Mouse (Mus musculus): Measurements from ENCODE around the gene Clpx. TPM values are rescaled to one million over a fixed set of nuclear protein-coding genes. Genes with fewer than 3 reads are reported as not detected.

Gene Clpx
- 45.8 and 48.5 TPM in 2 replicates for polyA plus RNA-seq (2015; fragmentation: Nextera tagmentation; extraction: Ambion mirVana)

DNA sequence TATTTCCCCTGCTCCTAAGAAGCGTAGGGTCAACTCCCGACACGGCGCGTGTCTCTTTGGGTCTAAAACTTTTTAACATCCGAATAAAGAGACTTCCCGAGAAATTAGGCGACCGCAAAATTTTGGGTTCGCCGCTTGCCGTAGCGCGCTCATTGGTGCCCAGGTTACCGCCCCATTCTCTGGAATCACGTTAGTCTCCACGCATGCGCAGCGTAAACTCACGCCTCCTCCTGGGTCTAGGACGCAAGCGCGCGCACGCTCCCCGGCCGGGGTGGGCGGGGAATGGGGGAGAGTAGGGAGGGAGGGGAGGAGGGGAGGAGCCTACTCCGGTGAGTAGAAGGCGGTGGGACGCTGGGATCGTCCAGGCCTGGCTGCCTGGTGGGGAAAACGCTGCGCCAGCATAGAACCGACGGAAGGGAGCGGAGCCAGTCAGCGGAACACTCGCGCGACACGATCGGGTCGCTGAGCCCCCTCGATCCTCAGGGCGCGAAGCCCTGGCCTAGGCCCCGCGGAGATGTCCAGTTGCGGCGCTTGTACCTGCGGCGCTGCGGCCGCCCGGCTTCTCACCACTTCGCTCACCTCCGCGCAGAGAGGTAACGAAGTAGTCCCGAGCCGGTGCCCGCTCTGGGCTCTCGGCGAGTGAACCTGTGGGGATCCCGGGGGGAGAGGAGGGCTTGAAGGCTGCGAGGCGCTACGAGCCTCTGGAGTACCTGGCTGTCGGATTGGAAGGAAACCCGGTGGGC is at the start of gene Clpx:
Clpx (plus strand) TSS at position 288 of the 743 bp plus-strand sequence.
- peak within 1 kb of the TSS; percentile 92 for H3K4me3 ChIP-seq (replicated peaks)
- peaks cover 8% of the 10 kb centered on the region for H3K4me1 ChIP-seq (replicated peaks)
- H3K27ac ChIP-seq: peak within 1 kb of the TSS; percentile 85
- H3K27me3 ChIP-seq (replicated peaks): no peaks in the 10 kb centered on the region
- peak within 1 kb of the TSS; percentile 95 for H3K9ac ChIP-seq
- no peaks in the 10 kb centered on the region for H3K9me3 ChIP-seq
- no peaks in the 10 kb centered on the region for H3K36me3 ChIP-seq
- WGBS: under 1% methylated on average over 71 of the region's 71 CpGs
- H3K4me2 ChIP-seq (replicated peaks): peak within 1 kb of the TSS; percentile 85
- ATAC-seq: peak; percentile 97

DNA sequence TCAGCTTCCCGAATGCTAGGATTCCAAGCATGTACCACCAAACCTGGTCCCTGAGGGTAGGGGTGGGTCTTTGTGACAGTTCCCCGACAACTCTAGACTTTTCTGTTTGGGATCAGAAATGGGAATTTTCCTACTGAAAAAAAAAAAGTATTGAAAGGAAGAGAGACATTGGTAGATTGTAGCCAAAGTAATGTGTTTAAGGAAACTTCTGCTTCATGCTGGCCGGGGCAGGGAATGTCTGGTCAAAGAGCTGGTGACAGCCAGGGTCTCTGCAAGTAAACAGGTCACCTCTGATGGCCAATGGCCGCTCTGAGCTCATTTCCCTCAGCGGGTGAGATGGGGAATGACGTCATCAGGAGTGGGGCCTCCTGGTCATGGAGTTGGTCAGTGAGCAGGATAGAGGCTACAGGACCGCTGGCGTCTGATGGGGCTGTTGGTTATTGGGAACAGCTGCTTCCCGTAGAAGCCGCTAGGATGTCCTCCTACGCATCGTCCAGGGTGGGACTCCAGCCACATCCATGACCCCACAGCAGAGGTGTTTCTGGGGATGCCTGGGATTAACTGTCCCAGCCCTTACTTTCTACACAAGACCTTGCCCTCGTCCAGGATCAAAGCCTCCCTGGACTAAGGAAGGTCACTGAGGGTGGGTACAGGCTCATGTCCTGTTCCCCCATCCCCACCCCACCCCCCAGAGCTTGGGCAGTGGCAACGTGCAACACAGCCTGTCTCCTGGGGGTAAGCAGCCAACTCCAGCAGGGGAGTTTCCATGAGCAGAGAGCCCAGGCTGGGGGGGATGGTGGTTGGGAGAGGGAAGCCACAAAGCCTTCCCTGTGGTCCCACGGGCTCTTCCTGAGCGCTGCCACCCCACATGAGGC is 46.3 kb upstream of the Clpx start:
- Histone ChIP-seq H3K4me1 (replicated peaks) (peaks cover 19% of the 10 kb centered on the region), H3K27me3 (replicated peaks) (no peaks in the 10 kb centered on the region), H3K4me3 (replicated peaks) (no peak overlapping the region), H3K36me3 (no peaks in the 10 kb centered on the region), H3K27ac (no peak overlapping the region), H3K9me3 (no peaks in the 10 kb centered on the region), H3K9ac (no peak overlapping the region), H3K4me2 (replicated peaks) (no peak overlapping the region)
- ATAC-seq: no peak
- 67% methylated on average over 16 of the region's 16 CpGs for WGBS

DNA sequence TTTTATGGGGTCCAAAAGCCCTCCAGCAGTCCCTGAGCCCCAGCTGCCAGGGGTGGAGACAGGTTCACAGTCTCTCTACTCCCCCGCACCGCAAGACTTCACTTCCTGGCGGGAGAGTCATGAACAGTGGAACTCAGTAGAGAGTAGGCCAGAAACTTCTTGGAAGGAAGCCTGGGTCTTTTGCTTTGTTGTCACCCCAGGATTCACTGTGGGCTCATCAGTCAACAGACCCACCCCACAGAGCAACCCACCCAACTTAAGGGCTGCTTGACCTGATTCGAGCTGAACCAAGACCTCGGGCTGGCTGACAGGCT is 45.7 kb upstream of the Clpx start:
- Histone ChIP-seq H3K4me3 (replicated peaks) (no peak overlapping the region), H3K4me2 (replicated peaks) (no peak overlapping the region), H3K27ac (no peak overlapping the region), H3K9me3 (no peaks in the 10 kb centered on the region), H3K9ac (no peak overlapping the region), H3K4me1 (replicated peaks) (peaks cover 13% of the 10 kb centered on the region), H3K36me3 (no peaks in the 10 kb centered on the region), H3K27me3 (replicated peaks) (no peaks in the 10 kb centered on the region)
- no peak for ATAC-seq
- WGBS: 75% methylated on average over 5 of the region's 5 CpGs

DNA sequence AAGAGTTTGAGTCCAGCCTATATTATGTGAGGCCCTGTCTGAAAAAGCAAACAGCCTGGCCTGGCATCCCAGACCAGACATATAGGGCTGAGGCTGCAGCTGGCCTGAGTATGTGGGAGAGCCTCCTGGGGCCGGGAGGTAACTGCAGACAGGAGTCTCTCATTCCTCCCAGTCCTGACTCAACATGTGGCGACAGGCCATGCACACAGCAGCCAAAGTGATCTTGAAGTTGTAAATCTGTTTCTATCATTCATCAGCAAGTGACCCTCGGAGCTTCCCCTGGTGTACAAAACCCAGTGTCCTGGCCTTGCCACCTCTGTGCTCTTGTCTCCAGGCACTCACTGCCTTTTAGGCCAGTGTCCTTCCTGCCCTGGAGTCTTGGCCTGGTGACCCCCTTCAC is 42.0 kb upstream of the Clpx start:
- WGBS: 66% methylated on average over 3 of the region's 3 CpGs
- Histone ChIP-seq H3K27me3 (replicated peaks) (no peaks in the 10 kb centered on the region), H3K9ac (no peak overlapping the region), H3K27ac (no peak overlapping the region), H3K4me1 (replicated peaks) (no peaks in the 10 kb centered on the region), H3K4me3 (replicated peaks) (no peak overlapping the region), H3K4me2 (replicated peaks) (no peak overlapping the region), H3K9me3 (no peaks in the 10 kb centered on the region), H3K36me3 (no peaks in the 10 kb centered on the region)
- no peak for ATAC-seq

DNA sequence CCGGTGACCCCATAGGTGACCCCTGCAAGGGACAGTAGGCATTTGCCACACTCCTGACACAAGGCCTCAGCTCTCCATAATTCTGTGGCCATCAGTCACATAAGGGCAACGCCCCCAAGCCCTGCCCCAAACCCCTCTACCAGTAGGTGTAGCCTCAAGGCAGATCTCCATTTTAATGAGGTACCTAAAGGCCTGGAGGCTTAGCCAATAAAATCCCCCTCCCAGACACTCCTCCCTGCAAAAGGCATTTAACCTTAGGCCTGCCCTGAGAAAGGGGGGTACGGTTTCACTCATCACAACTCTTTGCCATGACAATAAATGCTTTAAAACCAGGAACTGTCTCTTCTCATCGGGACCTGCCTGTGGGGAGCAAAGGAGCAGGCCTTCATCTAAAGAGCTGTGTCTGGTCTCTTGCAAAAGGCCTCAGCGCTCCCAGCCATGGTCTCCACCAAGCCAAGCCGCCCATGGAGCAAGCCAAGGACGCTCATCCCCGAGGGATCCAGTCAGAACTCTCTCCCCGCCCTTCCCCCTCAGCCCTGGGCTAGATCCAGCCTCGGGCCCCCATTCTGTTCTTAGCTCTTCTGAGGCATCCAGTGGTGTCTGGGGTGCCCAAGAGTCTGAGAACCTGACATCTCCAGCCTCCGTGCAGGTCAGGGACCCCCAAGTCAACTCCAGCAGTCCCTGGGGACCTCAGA is 38.0 kb upstream of the Clpx start:
- no peak overlapping the region for H3K4me3 ChIP-seq (replicated peaks)
- no peak for ATAC-seq
- WGBS: 72% methylated on average over 11 of the region's 11 CpGs
- H3K9ac ChIP-seq: no peak overlapping the region
- H3K27me3 ChIP-seq (replicated peaks): no peaks in the 10 kb centered on the region
- H3K4me2 ChIP-seq (replicated peaks): no peak overlapping the region
- no peaks in the 10 kb centered on the region for H3K4me1 ChIP-seq (replicated peaks)
- no peaks in the 10 kb centered on the region for H3K9me3 ChIP-seq
- H3K36me3 ChIP-seq: no peaks in the 10 kb centered on the region
- no peak overlapping the region for H3K27ac ChIP-seq

DNA sequence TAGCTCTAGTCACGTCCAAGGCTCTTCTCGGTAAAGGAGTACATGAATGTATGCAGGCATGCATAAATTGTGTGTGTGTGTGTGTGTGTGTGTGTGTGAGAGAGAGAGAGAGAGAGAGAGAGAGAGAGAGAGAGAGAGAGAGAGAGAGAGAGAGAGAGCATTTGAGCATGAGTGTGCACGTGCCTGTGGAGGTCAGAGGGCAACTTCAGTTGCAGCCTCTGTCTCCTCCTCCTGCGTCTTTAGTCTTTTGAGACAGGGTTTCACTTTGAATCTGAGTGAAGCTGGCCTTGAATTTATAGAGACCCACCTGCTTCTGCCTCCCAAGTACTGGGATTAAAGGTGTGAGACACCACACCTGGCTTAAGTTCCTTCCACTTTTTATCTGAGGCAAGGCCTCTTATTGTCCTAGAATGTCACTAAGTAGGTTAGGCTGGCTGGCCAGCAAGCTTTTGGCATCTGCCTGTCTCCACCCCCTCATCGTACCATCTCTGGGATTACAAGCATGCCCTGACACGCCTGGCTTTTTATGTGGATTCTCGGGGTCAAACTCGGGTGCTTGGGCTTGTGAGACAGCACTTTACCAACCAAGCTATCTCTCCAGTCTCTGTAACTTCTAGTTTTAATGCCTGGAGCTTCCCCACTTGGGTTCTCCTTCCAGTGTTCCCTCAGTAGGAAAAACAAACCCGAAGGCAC is 36.7 kb upstream of the Clpx start:
- Histone ChIP-seq H3K27me3 (replicated peaks) (no peaks in the 10 kb centered on the region), H3K4me1 (replicated peaks) (no peaks in the 10 kb centered on the region), H3K9me3 (no peaks in the 10 kb centered on the region), H3K9ac (no peak overlapping the region), H3K36me3 (no peaks in the 10 kb centered on the region), H3K4me2 (replicated peaks) (no peak overlapping the region), H3K4me3 (replicated peaks) (no peak overlapping the region), H3K27ac (no peak overlapping the region)
- 73% methylated on average over 9 of the region's 9 CpGs for WGBS
- ATAC-seq: no peak

DNA sequence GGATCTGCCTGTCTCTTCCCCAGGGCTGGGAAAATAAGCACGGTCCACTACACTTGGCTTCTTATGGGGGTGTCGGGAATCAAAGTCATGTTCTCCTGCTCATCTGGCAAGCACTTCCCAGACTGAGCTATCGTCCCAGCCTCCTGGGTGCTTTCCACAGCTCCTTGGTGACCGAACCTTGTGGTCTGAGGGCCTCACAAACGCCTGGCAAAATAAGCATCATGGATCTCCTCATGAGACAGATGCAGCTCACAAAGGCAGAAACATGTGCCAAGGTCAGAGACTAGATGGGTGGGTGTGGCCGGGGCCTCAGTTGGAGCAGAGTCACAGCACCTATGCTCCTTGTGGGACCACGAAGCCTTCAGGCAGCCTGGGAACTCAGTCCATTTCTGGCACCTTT is 34.7 kb upstream of the Clpx start:
- H3K4me1 ChIP-seq (replicated peaks): 0 out of 2 replicates have a peak, but pooled peaks cover under 1% of the 10 kb centered on the region
- no peak overlapping the region for H3K4me3 ChIP-seq (replicated peaks)
- no peak overlapping the region for H3K4me2 ChIP-seq (replicated peaks)
- H3K9me3 ChIP-seq: no peaks in the 10 kb centered on the region
- H3K27ac ChIP-seq: no peak overlapping the region
- no peaks in the 10 kb centered on the region for H3K36me3 ChIP-seq
- no peak for ATAC-seq
- no peaks in the 10 kb centered on the region for H3K27me3 ChIP-seq (replicated peaks)
- 80% methylated on average over 7 of the region's 7 CpGs for WGBS
- no peak overlapping the region for H3K9ac ChIP-seq

DNA sequence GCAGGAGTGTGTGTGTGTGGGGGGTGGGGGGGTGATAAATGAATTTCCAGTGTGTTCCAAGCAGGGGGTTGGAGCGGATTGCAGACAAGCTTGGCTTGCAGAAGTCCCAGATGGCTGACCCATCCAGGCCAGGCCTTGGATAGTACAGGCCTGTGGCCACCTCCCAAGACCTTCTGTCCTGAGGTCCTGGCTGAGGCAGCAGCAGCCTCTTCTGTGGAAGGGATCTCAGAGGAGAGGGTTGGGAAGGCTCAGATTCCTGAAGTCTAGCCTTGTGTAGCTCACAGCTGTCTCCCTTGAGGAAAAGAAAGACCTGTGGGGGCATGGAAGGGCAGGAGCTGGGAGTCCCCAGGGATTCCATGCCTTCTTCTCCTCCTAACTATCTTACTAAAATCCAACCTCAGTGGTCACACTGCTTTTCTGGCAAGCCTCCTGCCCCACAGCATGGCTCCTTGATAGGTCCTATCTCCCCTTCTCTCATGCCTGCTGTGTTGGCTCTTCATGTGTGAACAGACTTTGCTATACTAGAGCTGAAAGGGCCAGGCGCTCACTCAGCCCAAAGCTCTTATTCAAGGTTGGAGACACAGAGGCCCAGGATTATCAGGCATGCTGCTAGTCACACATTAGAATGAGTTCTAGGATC is 32.3 kb upstream of the Clpx start:
- no peaks in the 10 kb centered on the region for H3K36me3 ChIP-seq
- H3K27ac ChIP-seq: no peak overlapping the region
- WGBS: 91% methylated on average over 2 of the region's 2 CpGs
- H3K9me3 ChIP-seq: no peaks in the 10 kb centered on the region
- H3K4me1 ChIP-seq (replicated peaks): peaks cover 11% of the 10 kb centered on the region; the same call in 1 of the 2 replicates
- ATAC-seq: no peak
- H3K27me3 ChIP-seq (replicated peaks): no peaks in the 10 kb centered on the region
- H3K9ac ChIP-seq: no peak overlapping the region
- H3K4me2 ChIP-seq (replicated peaks): no peak overlapping the region
- H3K4me3 ChIP-seq (replicated peaks): no peak overlapping the region

DNA sequence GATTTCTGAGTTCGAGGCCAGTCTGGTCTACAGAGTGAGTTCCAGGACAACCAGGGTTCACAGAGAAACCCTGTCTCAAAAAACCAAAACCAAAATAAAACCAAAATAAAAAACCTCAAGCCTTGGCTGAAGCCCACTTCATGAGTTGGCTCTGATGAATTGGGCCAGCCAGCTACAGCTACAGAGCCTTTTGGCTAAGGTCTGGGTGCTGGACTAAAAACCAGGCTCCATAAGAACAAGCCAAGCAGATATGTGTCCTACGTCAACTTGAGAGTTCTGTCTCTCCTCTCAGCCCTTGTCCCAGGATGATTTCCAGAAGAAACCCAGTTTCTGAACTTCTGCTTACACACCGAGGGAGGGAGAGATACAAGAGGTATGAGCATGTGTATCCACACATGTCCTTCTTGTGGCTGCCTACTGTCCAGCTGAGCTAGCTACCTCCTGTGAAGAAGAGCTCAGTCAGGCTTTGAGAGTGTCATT is 31.4 kb upstream of the Clpx start:
- H3K4me1 ChIP-seq (replicated peaks): peaks cover 14% of the 10 kb centered on the region; the same call in 1 of the 2 replicates
- no peak overlapping the region for H3K4me2 ChIP-seq (replicated peaks)
- ATAC-seq: no peak
- H3K9me3 ChIP-seq: no peaks in the 10 kb centered on the region
- no peaks in the 10 kb centered on the region for H3K36me3 ChIP-seq
- H3K27ac ChIP-seq: no peak overlapping the region
- no peak overlapping the region for H3K9ac ChIP-seq
- no peak overlapping the region for H3K4me3 ChIP-seq (replicated peaks)
- WGBS: 91% methylated on average over 3 of the region's 3 CpGs
- no peaks in the 10 kb centered on the region for H3K27me3 ChIP-seq (replicated peaks)

DNA sequence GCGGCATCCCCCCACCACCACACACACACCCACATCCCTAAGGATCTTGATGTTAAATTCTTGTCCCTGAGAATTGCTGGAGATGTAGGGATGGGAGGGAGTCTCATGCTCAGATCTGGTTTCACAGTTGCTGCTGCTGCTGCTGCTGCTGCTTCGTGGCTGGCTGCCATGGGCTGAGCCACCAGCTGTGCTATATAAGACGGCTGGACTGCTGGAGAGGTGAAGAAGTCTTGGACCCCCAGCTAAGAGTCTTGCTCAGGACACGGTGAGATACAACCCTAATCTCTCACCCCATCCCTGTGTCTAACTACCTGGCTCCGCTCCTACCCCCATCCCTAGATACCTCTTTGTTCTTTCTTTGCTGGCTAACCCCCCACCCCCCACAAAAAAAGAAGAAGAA is 29.1 kb upstream of the Clpx start, which contains the start of gene Cilp:
Cilp (plus strand) TSS at position 222 of the 400 bp plus-strand sequence.
- no peaks in the 10 kb centered on the region for H3K36me3 ChIP-seq
- no peaks in the 10 kb centered on the region for H3K27me3 ChIP-seq (replicated peaks)
- no peak within 1 kb of the TSS for H3K9ac ChIP-seq
- ATAC-seq: peak; percentile 59; the same call in 1 of the 2 replicates
- peaks cover 20% of the 10 kb centered on the region; the same call in 1 of the 2 replicates for H3K4me1 ChIP-seq (replicated peaks)
- H3K4me3 ChIP-seq (replicated peaks): no peak within 1 kb of the TSS
- H3K4me2 ChIP-seq (replicated peaks): no peak within 1 kb of the TSS
- H3K27ac ChIP-seq: peak within 1 kb of the TSS; percentile 7; the same call in 1 of the 2 replicates
- H3K9me3 ChIP-seq: no peaks in the 10 kb centered on the region
- 50% methylated on average over 5 of the region's 5 CpGs for WGBS

DNA sequence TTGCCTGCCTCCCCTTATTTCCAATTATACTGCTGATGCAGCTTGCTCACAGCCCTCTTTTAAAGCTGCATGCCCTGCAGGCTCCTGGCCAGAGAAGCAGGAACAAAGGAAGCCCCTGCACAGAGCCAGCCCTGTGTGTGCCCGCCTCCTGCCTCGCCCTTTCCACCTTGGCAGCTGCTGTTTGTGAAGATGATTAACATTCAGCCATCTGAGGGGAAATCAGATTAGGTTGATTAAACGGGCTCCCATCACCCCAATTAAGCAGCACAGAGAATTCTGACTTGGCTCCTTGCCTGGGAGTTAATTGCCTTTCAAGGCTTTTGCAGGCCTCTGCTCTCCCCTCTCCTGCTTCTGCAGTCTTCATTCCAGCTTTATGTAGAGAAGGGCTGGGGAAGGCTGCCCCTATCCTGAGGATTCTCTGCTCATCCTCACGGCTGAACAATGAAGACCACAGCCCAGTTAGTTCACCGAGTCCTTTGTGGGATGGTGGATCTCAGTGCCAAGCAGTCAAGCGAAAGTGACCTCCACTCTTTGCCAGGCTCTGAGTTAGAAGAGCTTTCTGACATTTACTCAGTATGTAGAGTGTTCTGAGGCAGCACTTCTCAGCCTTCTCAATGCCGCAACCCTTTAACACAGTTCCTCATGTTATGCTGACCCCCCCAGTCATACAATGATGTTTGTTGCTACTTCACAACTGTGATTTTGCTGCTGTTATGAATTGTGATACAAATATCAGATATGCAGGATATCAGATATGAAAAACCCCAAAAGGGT is 26.1 kb upstream of the Clpx start:
- 52% methylated on average over 7 of the region's 7 CpGs for WGBS
- ATAC-seq: peak; percentile 75
- peaks cover 20% of the 10 kb centered on the region; the same call in 1 of the 2 replicates for H3K4me1 ChIP-seq (replicated peaks)
- H3K4me2 ChIP-seq (replicated peaks): no peak overlapping the region
- H3K9ac ChIP-seq: no peak overlapping the region
- H3K27ac ChIP-seq: no peak overlapping the region; the same call in 1 of the 2 replicates
- H3K27me3 ChIP-seq (replicated peaks): no peaks in the 10 kb centered on the region
- H3K9me3 ChIP-seq: no peaks in the 10 kb centered on the region
- H3K4me3 ChIP-seq (replicated peaks): no peak overlapping the region
- H3K36me3 ChIP-seq: no peaks in the 10 kb centered on the region

Measured in intestine, embryonic 15.5 days (tissue).